Mouse (Mus musculus): ENCODE measurements at regions not wholly inside any gene's neighbourhood (a gene's known extent, or its start where the extent isn't known, plus 50 kb on each side); places are given as distances from the start of the nearest gene placed in this dataset.
A peak's percentile ranks its signal among the peaks of the same experiment; 100 is the strongest.

- Histone ChIP-seq H3ac (ENCODE audit: control insufficient read depth, insufficient read length) (no peak overlapping the region), H3K36me3 (ENCODE audit: control insufficient read depth, insufficient read depth) (no peaks in the 10 kb centered on the region), H3K27me3 (ENCODE audit: control insufficient read depth, insufficient read depth, insufficient read length) (no peaks in the 10 kb centered on the region), H3K4me3 (no peak overlapping the region), H3K79me2 (ENCODE audit: control insufficient read depth, insufficient read depth) (no peaks in the 10 kb centered on the region), H3K4me2 (ENCODE audit: low read depth) (no peak overlapping the region)
- TF ChIP-seq REST (IDR thresholded peaks at IDR 0.05; ENCODE audit: insufficient read depth, insufficient read length), result no peak
- TF ChIP-seq USF1 (IDR thresholded peaks at IDR 0.05; ENCODE audit: low read depth), result no peak
- TF ChIP-seq MAX (IDR thresholded peaks at IDR 0.05; ENCODE audit: low read depth), result no peak
- no peak for TF ChIP-seq TCF3 (IDR thresholded peaks at IDR 0.05; ENCODE audit: insufficient read length, low read depth)
- TF ChIP-seq POLR2A (IDR thresholded peaks at IDR 0.05; ENCODE audit: insufficient read length, low read depth), result no peak
- TF ChIP-seq E2F4 (IDR thresholded peaks at IDR 0.05; ENCODE audit: insufficient read depth), result no peak
- no peak for TF ChIP-seq MYOG (IDR thresholded peaks at IDR 0.05; ENCODE audit: control insufficient read depth in 1 of 3, insufficient read depth in 1 of 3, insufficient read length in 2 of 3, low read depth in 2 of 3)
- no peak for TF ChIP-seq TCF12 (IDR thresholded peaks at IDR 0.05; ENCODE audit: insufficient read depth, poor library complexity, severe bottlenecking)
- TF ChIP-seq POLR2AphosphoS2 (IDR thresholded peaks at IDR 0.05; ENCODE audit: insufficient read length, low read depth), result no peak
- TF ChIP-seq CEBPB (IDR thresholded peaks at IDR 0.05; ENCODE audit: insufficient read depth, poor library complexity, severe bottlenecking), result no peak
- no peak for TF ChIP-seq MYOD1 (IDR thresholded peaks at IDR 0.05; ENCODE audit: control insufficient read depth in 1 of 3, insufficient read length in 2 of 3, low read depth in 2 of 3)
- no peak for TF ChIP-seq SRF (IDR thresholded peaks at IDR 0.05; ENCODE audit: control insufficient read depth, insufficient read length, low read depth)
Observed at GRCm38 (mm10) chr13:116723361-116724153, 301.8 kb downstream of the Parp8 start.

GRCm38 (mm10) chr13:116714809-116715208, 310.5 kb downstream of the Parp8 start:
- no peak overlapping the region for H3K4me3 ChIP-seq
- TF ChIP-seq POLR2A (IDR thresholded peaks at IDR 0.05; ENCODE audit: insufficient read length, low read depth), result no peak
- no peak for TF ChIP-seq TCF3 (IDR thresholded peaks at IDR 0.05; ENCODE audit: insufficient read length, low read depth)
- TF ChIP-seq MAX (IDR thresholded peaks at IDR 0.05; ENCODE audit: low read depth), result no peak
- TF ChIP-seq USF1 (IDR thresholded peaks at IDR 0.05; ENCODE audit: low read depth), result no peak
- TF ChIP-seq SRF (IDR thresholded peaks at IDR 0.05; ENCODE audit: control insufficient read depth, insufficient read length, low read depth), result no peak
- no peak for TF ChIP-seq TCF12 (IDR thresholded peaks at IDR 0.05; ENCODE audit: insufficient read depth, poor library complexity, severe bottlenecking)
- no peak for TF ChIP-seq MYOD1 (IDR thresholded peaks at IDR 0.05; ENCODE audit: control insufficient read depth in 1 of 3, insufficient read length in 2 of 3, low read depth in 2 of 3)
- no peak for TF ChIP-seq CEBPB (IDR thresholded peaks at IDR 0.05; ENCODE audit: insufficient read depth, poor library complexity, severe bottlenecking)
- TF ChIP-seq MYOG (IDR thresholded peaks at IDR 0.05; ENCODE audit: control insufficient read depth in 1 of 3, insufficient read depth in 1 of 3, insufficient read length in 2 of 3, low read depth in 2 of 3), result no peak
- TF ChIP-seq REST (IDR thresholded peaks at IDR 0.05; ENCODE audit: insufficient read depth, insufficient read length), result no peak
- TF ChIP-seq POLR2AphosphoS2 (IDR thresholded peaks at IDR 0.05; ENCODE audit: insufficient read length, low read depth), result no peak
- no peak for TF ChIP-seq E2F4 (IDR thresholded peaks at IDR 0.05; ENCODE audit: insufficient read depth)
- no peak overlapping the region for H3ac ChIP-seq (ENCODE audit: control insufficient read depth, insufficient read length)
- H3K27me3 ChIP-seq (ENCODE audit: control insufficient read depth, insufficient read depth, insufficient read length), result no peaks in the 10 kb centered on the region
- no peaks in the 10 kb centered on the region for H3K36me3 ChIP-seq (ENCODE audit: control insufficient read depth, insufficient read depth)
- no peaks in the 10 kb centered on the region for H3K79me2 ChIP-seq (ENCODE audit: control insufficient read depth, insufficient read depth)
- H3K4me2 ChIP-seq (ENCODE audit: low read depth), result no peak overlapping the region

GRCm38 (mm10) chr13:116711866-116712593, 313.3 kb downstream of the Parp8 start:
- Histone ChIP-seq H3K4me2 (ENCODE audit: low read depth) (peak overlapping the region; percentile 95), H3ac (ENCODE audit: control insufficient read depth, insufficient read length) (no peak overlapping the region), H3K27me3 (ENCODE audit: control insufficient read depth, insufficient read depth, insufficient read length) (no peaks in the 10 kb centered on the region), H3K79me2 (ENCODE audit: control insufficient read depth, insufficient read depth) (no peaks in the 10 kb centered on the region), H3K36me3 (ENCODE audit: control insufficient read depth, insufficient read depth) (no peaks in the 10 kb centered on the region), H3K4me3 (peak overlapping the region; percentile 25)
- TF ChIP-seq MYOD1 (IDR thresholded peaks at IDR 0.05; ENCODE audit: control insufficient read depth in 1 of 3, insufficient read length in 2 of 3, low read depth in 2 of 3), result no peak
- no peak for TF ChIP-seq SRF (IDR thresholded peaks at IDR 0.05; ENCODE audit: control insufficient read depth, insufficient read length, low read depth)
- TF ChIP-seq REST (IDR thresholded peaks at IDR 0.05; ENCODE audit: insufficient read depth, insufficient read length), result no peak
- no peak for TF ChIP-seq E2F4 (IDR thresholded peaks at IDR 0.05; ENCODE audit: insufficient read depth)
- TF ChIP-seq USF1 (IDR thresholded peaks at IDR 0.05; ENCODE audit: low read depth), result no peak
- no peak for TF ChIP-seq CEBPB (IDR thresholded peaks at IDR 0.05; ENCODE audit: insufficient read depth, poor library complexity, severe bottlenecking)
- TF ChIP-seq MYOG (IDR thresholded peaks at IDR 0.05; ENCODE audit: control insufficient read depth in 1 of 3, insufficient read depth in 1 of 3, insufficient read length in 2 of 3, low read depth in 2 of 3), result no peak
- no peak for TF ChIP-seq POLR2AphosphoS2 (IDR thresholded peaks at IDR 0.05; ENCODE audit: insufficient read length, low read depth)
- no peak for TF ChIP-seq TCF3 (IDR thresholded peaks at IDR 0.05; ENCODE audit: insufficient read length, low read depth)
- TF ChIP-seq POLR2A (IDR thresholded peaks at IDR 0.05; ENCODE audit: insufficient read length, low read depth), result no peak

- Histone ChIP-seq H3K4me3 (peak overlapping the region; percentile 25), H3K36me3 (ENCODE audit: control insufficient read depth, insufficient read depth) (no peaks in the 10 kb centered on the region), H3K4me2 (ENCODE audit: low read depth) (peak overlapping the region; percentile 95), H3ac (ENCODE audit: control insufficient read depth, insufficient read length) (no peak overlapping the region), H3K79me2 (ENCODE audit: control insufficient read depth, insufficient read depth) (no peaks in the 10 kb centered on the region), H3K27me3 (ENCODE audit: control insufficient read depth, insufficient read depth, insufficient read length) (no peaks in the 10 kb centered on the region)
- TF ChIP-seq TCF12 (IDR thresholded peaks at IDR 0.05; ENCODE audit: insufficient read depth, poor library complexity, severe bottlenecking) (no peak), E2F4 (IDR thresholded peaks at IDR 0.05; ENCODE audit: insufficient read depth) (no peak), TCF3 (IDR thresholded peaks at IDR 0.05; ENCODE audit: insufficient read length, low read depth) (no peak), USF1 (IDR thresholded peaks at IDR 0.05; ENCODE audit: low read depth) (no peak), SRF (IDR thresholded peaks at IDR 0.05; ENCODE audit: control insufficient read depth, insufficient read length, low read depth) (no peak)
Observed at GRCm38 (mm10) chr13:116711148-116711865, 314.0 kb downstream of the Parp8 start.

Measured in myocyte (in vitro differentiated cells).